Mouse (Mus musculus) hindbrain, embryonic 14.5 days (tissue): ENCODE results near the gene Pou4f1. TPM values are rescaled to one million over a fixed set of nuclear protein-coding genes. Genes with fewer than 3 reads are reported as not detected.

ENCODE experiments used
- polyA plus RNA-seq: library from polyadenylated mRNA; unstranded; fragments of >200 nt; fragmentation: Nextera tagmentation; extraction: Ambion mirVana; gene quantifications from 2 replicates; pipeline ENCODE4 v1.2.1, GENCODE M21; 2014

The Pou4f1 gene
- polyA plus RNA-seq, 1 experiment from 2014 or later = 49.5 TPM

Other genes with a start within 250 kb of the Pou4f1 start
- gene Rnf219, start 54.6 kb upstream of the Pou4f1 start, polyA plus RNA-seq = 31.2 and 34.6 TPM in 2 replicates